Mouse (Mus musculus): ENCODE results near the gene Keg1.
A peak's percentile ranks its signal among the peaks of the same experiment; 100 is the strongest.

Keg1 gene

DNA sequence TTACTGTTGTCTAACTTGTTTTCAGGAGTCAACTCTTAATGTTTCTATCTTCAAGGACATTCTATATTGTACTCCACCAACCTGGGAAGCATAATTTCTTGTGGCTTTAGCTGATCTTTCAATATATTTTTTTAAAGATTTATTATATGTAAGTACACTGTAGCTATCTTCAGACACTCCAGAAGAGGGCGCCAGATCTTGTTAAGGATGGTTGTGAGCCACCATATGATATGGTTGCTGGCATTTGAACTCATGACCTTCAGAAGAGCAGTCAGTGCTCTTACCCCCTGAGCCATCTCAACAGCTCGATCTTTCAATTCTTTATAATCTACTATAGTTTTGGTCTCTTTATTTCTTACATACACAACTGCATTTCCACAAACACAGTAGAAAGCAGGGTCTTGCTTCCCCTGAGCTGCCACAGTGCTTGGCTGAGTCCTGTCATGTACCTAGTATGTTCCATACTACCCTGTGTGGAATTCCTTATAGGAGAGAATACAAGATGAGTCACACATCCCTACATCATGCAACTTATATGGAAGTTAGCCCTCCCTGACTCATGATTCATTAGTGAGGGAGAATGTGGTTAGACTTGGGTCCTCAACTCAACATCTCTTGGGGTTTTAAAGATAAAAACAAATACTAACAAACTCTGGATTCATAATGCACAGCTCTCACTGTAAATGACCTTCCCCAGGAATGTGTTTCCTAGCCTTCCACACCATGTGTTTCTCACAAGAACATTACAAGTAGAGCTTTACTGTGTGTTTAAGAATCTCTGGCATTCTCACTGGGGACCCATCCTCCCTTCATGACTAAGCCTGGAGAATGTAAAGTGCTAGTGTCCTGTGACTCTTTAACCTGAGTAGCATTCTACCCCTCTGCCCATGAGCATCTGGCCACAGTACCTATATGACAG is 66.9 kb downstream of the Keg1 start:
- DNase-seq (ENCODE audit: low spot score in 2 of 2) = peak in 1 of 2 experiments; percentile 34

DNA sequence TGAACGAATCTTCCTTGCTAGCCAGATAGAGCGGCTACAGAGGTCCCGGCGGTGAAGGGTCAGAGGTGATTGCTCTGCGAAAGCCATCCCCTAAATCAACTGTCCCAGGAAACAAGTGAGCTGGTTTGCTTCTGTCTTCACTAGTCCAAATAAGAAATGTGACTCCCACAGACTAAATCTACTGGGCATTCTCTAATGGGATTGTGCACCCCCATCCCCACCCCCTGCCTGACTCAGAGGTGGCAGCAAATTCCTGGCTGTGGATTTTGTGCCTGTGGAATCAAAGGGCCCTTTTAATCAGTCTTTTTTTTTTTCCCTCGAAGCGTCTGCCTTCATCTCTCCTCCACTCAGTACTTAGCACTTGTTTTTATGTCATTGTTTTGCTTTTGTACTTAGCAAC is 69.7 kb downstream of the Keg1 start, which contains the start of gene Cntf:
Gene Cntf, minus strand, starts transcription at position 325 of the 400 bp plus-strand sequence.
- DNase-seq (ENCODE audit: low spot score in 2 of 2) = no peak

Data from spleen, postnatal 10 days (tissue).